Mouse (Mus musculus): ENCODE data around the gene Brinp3. TPM values are rescaled to one million over a fixed set of nuclear protein-coding genes. Genes with fewer than 3 reads are reported as not detected.
"Not testable (repeated sequence)": the region's sequence is repeated elsewhere in the genome, so short reads cannot be mapped to it uniquely, and the experiment has no call there.

Gene Brinp3
- polyA plus RNA-seq, 1 experiment from 2014 or later = 3.1 TPM

DNA sequence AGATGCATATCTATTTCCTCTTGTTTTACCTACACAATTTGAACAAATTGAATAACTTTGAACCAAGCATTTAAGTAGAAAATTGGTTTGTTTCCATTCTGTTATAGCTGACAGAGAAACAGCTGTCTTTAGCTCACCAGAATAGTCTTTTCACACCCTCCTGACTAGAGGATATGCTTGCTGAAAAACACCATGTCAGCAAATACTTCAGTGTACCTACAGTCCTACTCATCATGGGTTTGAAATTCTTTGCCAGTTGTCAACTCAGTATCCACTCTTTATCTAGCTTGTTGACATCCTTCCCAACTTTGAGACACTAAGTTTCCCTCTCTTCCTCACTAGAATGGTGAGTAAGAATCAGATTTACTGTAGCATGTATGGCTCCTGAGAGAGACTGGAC is 62.4 kb downstream of the Brinp3 start:
- Histone ChIP-seq H3K9ac (no peak overlapping the region), H3K4me3 (no peak overlapping the region), H3K27ac (no peak overlapping the region), H3K4me1 (no peaks in the 10 kb centered on the region), H3K36me3 (no peaks in the 10 kb centered on the region), H3K9me3 (no peaks in the 10 kb centered on the region), H3K27me3 (no peaks in the 10 kb centered on the region), H3K4me2 (replicated peaks) (no peak overlapping the region)
- ATAC-seq (ENCODE audit: insufficient number of reproducible peaks, insufficient read depth, low FRiP score, low TSS enrichment) = no peak

DNA sequence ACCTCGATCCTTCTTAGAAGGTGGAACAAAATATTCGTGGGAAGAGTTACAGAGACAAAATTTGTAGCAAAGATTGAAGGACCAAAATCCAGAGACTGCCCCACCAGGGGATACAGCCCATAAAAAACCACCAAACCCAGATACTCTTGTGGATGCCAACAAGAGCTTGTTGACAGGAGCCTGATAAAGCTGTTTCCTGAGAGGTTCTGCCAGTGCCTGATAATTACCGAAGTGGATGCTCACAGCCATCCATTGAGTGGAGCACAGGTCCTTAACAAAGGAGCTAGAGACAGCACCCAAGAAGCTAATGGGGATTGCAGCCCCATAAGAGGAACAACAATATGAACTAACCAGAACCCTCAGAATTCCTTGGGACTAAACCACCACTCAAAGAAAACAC is 67.6 kb downstream of the Brinp3 start:
- Histone ChIP-seq H3K27me3 (no peaks in the 10 kb centered on the region), H3K9me3 (no peaks in the 10 kb centered on the region), H3K4me3 (no peak overlapping the region), H3K4me2 (replicated peaks) (no peak overlapping the region), H3K9ac (no peak overlapping the region), H3K27ac (no peak overlapping the region), H3K4me1 (no peaks in the 10 kb centered on the region), H3K36me3 (no peaks in the 10 kb centered on the region)
- no peak for ATAC-seq (ENCODE audit: insufficient number of reproducible peaks, insufficient read depth, low FRiP score, low TSS enrichment)
- 81% methylated on average over 3 of the region's 3 CpGs for WGBS

DNA sequence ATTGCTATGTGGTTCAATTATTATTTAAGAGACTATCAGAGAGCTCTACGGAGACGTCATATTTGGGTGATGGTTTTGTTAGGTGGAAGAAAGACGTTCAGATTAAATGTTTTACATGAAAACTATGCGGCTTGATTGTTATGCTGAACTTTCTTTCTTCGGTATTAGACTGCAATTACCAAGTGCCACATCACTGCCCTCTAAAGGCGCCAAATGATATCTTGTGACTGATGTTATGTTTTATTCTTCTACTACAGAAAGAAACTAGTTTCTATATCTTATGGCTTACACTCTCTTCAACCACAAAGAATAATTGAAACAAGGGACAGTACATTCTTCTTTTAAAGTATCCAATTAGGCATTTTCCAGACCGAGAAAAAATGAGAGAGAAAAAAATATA is 89.6 kb downstream of the Brinp3 start:
- H3K9ac ChIP-seq = no peak overlapping the region
- no peaks in the 10 kb centered on the region for H3K36me3 ChIP-seq
- no peaks in the 10 kb centered on the region for H3K27me3 ChIP-seq
- no peak overlapping the region for H3K4me3 ChIP-seq
- no peak overlapping the region for H3K4me2 ChIP-seq (replicated peaks)
- no peaks in the 10 kb centered on the region for H3K4me1 ChIP-seq
- H3K9me3 ChIP-seq = no peaks in the 10 kb centered on the region
- H3K27ac ChIP-seq = no peak overlapping the region
- 74% methylated on average over 7 of the region's 7 CpGs for WGBS
- no peak for ATAC-seq (ENCODE audit: insufficient number of reproducible peaks, insufficient read depth, low FRiP score, low TSS enrichment)

DNA sequence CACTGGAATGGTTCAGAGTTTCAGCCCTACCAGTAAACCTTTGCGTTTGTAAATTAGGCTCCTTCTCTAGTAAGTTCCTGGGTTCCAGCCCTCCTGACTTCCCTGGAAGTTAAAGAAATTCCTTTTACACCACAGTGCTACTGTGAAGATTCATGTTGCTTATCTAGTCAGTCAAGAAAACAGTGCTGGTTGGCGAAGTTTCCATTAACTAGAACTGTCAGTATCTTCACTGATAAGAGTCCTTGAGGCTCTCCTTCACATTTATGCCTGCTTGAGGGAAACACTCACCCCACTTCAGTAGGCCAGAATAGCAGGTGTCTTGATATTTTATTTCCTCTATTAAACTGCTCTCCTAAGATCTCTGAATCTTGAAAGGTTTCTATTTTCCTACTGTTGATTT is 138.3 kb downstream of the Brinp3 start:
- Histone ChIP-seq H3K4me3 (no peak overlapping the region), H3K4me1 (no peaks in the 10 kb centered on the region), H3K27ac (no peak overlapping the region), H3K4me2 (replicated peaks) (no peak overlapping the region), H3K36me3 (no peaks in the 10 kb centered on the region), H3K9me3 (no peaks in the 10 kb centered on the region), H3K9ac (no peak overlapping the region), H3K27me3 (no peaks in the 10 kb centered on the region)
- ATAC-seq (ENCODE audit: insufficient number of reproducible peaks, insufficient read depth, low FRiP score, low TSS enrichment) = no peak
- 75% methylated on average over 2 of the region's 2 CpGs for WGBS

DNA sequence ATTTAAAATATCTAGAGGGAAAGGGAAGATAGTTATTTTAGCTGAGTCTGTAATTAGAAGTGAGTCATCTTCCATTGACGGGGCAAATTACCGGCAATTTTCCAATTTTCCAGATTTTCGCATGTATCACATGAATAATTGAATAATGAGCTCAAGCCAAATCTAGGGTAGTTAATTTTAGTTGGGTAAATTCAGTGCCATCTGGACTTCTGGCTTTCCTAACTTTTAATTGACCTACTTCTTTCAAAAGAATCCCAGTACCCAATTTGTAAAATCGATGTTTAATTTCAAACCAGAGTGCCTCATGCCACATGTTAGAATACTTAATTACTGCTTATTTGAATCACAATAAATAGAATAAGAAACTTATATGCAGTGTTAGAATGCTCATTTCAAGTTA is 162.7 kb downstream of the Brinp3 start:
- H3K4me1 ChIP-seq = no peaks in the 10 kb centered on the region
- WGBS = 54% methylated on average over 4 of the region's 4 CpGs
- H3K4me2 ChIP-seq (replicated peaks) = no peak overlapping the region
- ATAC-seq (ENCODE audit: insufficient number of reproducible peaks, insufficient read depth, low FRiP score, low TSS enrichment) = no peak
- no peaks in the 10 kb centered on the region for H3K36me3 ChIP-seq
- H3K27me3 ChIP-seq = no peaks in the 10 kb centered on the region
- no peak overlapping the region for H3K9ac ChIP-seq
- no peaks in the 10 kb centered on the region for H3K9me3 ChIP-seq
- no peak overlapping the region for H3K27ac ChIP-seq
- H3K4me3 ChIP-seq = no peak overlapping the region

DNA sequence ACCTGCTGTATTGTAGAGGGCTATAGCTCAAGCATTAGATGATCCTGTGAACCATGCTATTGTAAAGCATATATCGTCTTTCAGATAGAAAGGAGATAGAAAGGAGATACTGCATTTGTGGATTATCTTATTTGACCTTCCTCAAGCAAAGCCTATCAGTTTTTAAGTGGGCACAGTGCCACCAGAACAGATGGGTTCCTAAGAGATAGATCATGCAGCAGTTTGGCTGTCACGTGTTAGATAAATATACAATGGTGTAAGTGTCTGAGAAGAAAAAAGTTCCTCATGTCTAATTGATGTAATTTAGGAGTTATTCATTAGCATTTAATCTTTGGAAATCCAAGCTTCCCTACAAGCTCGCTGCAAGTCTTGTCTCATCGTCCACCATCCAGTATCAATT is 206.2 kb downstream of the Brinp3 start:
- Histone ChIP-seq H3K4me2 (replicated peaks) (no peak overlapping the region), H3K4me3 (no peak overlapping the region), H3K27ac (no peak overlapping the region), H3K27me3 (no peaks in the 10 kb centered on the region), H3K36me3 (no peaks in the 10 kb centered on the region), H3K9ac (no peak overlapping the region), H3K4me1 (no peaks in the 10 kb centered on the region), H3K9me3 (no peaks in the 10 kb centered on the region)
- 75% methylated on average over 4 of the region's 4 CpGs for WGBS
- ATAC-seq (ENCODE audit: insufficient number of reproducible peaks, insufficient read depth, low FRiP score, low TSS enrichment) = no peak

DNA sequence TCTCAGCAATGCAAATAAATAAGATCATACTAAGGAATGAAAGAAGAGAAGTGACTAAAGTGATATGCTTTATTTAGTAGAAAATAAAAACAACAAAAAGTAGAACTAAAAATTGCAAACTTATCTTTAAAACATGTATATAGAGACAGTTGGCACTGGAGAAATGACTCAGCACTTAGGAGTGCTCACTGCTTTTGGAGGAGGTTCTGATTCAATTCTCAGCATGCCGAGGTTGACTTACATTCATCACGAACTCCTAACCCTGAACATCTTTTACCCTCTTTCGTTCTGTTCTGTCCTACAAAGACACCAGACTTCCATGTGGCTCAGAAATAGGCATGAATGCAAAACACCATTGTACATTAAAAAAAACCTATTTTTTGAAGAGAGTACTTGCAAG is 225.0 kb downstream of the Brinp3 start:
- 81% methylated on average over 3 of the region's 3 CpGs for WGBS

DNA sequence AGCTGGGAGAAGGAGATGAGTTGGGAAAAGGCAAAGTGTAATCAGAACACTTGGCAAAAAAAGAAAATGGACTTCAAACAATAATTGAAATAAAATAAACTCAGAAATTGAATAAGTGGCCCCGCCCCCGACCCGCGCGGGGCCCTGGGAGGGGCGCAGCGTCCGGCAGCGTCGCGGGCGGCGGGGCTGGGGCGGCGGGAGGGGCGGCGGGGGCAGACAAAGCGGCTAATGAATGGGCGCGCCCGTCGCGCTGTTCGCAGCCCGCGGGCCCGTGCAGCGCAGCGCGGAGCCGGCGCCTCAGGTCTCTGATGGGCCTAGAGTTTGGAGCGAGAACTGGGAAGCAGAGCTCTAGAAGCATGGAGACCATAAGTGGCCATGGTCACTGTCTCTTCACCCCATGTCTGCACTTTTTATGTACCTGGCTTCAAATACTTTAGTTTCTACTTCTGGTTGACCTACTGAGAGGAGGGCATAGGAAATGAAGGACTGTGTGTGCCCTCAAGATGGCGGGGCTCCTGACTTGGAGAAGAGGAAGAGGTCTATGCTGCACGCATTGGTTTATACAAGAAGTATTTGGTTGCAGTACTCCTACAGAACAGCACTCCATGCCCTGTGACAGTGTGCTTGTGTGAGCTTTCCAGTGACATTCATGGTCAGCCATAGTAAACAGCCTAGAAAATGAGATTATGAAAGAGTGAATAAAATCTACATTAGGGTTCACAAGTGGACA is 230.4 kb downstream of the Brinp3 start:
- peak; percentile 69; the same call in 1 of the 2 replicates for ATAC-seq (ENCODE audit: insufficient number of reproducible peaks, insufficient read depth, low FRiP score, low TSS enrichment)
- Histone ChIP-seq H3K4me3 (peak overlapping the region; percentile 35), H3K4me2 (replicated peaks) (peak overlapping the region; percentile 54)
- not testable (repeated sequence) for H3K27me3 ChIP-seq, H3K36me3 ChIP-seq, H3K9ac ChIP-seq, H3K4me1 ChIP-seq, H3K27ac ChIP-seq, H3K9me3 ChIP-seq
- WGBS = 6% methylated on average over 19 of the region's 35 CpGs

More for the DNA sequence above, 225.0 kb downstream of the Brinp3 start:
- H3K4me3 ChIP-seq = no peak overlapping the region
- H3K27ac ChIP-seq = no peak overlapping the region
- no peaks in the 10 kb centered on the region for H3K9me3 ChIP-seq
- no peak for ATAC-seq (ENCODE audit: insufficient number of reproducible peaks, insufficient read depth, low FRiP score, low TSS enrichment)
- H3K4me2 ChIP-seq (replicated peaks) = no peak overlapping the region
- H3K36me3 ChIP-seq = no peaks in the 10 kb centered on the region
- no peaks in the 10 kb centered on the region for H3K4me1 ChIP-seq
- no peaks in the 10 kb centered on the region for H3K27me3 ChIP-seq
- H3K9ac ChIP-seq = no peak overlapping the region

DNA sequence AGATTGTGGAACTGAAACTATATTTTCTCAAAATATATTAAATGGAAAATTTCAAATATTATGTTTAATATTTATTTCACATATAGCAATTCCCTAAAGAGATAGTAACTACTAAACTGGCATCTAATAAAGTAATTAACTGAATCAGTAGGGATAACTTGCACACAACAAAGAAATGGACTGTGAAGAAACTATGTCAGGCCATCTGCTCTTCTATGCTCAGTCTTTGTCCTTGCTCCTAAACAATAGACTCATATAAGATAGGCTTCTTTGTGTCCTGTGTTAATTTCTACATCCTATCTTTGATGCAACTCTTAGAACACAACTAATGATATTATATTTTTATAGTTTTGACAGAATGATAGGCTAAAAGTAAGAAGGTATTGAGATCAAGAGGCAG is 256.5 kb downstream of the Brinp3 start:
- no peak overlapping the region for H3K4me2 ChIP-seq (replicated peaks)
- no peak for ATAC-seq (ENCODE audit: insufficient number of reproducible peaks, insufficient read depth, low FRiP score, low TSS enrichment)

DNA sequence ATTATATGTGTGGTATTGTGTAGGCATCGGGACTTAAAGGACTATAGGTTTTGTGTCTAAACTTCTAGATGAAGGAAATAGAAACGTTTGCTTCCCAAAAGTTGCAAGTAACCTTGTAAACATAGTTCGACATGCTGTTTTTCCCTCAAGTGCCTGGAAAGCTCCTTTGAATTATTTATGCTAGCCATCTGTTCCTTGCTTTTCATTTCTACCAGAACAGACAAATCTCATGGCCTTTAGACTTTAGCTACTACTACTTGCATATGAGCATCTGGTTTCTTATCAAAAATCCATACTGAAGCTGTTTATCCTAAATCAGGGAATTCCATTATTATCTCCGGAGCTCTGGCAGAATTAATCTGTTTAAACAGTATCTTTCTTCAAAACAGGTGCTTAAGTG is 288.7 kb downstream of the Brinp3 start:
- Histone ChIP-seq H3K4me2 (replicated peaks) (no peak overlapping the region), H3K9me3 (no peaks in the 10 kb centered on the region), H3K27ac (no peak overlapping the region), H3K36me3 (no peaks in the 10 kb centered on the region), H3K4me1 (no peaks in the 10 kb centered on the region), H3K4me3 (no peak overlapping the region), H3K9ac (no peak overlapping the region), H3K27me3 (no peaks in the 10 kb centered on the region)
- WGBS = 72% methylated on average over 4 of the region's 4 CpGs
- no peak for ATAC-seq (ENCODE audit: insufficient number of reproducible peaks, insufficient read depth, low FRiP score, low TSS enrichment)

More for the DNA sequence above, 256.5 kb downstream of the Brinp3 start:
- H3K36me3 ChIP-seq = no peaks in the 10 kb centered on the region
- H3K27me3 ChIP-seq = no peaks in the 10 kb centered on the region
- H3K9me3 ChIP-seq = no peaks in the 10 kb centered on the region
- H3K4me1 ChIP-seq = no peaks in the 10 kb centered on the region
- no peak overlapping the region for H3K9ac ChIP-seq
- no peak overlapping the region for H3K4me3 ChIP-seq
- no peak overlapping the region for H3K27ac ChIP-seq

DNA sequence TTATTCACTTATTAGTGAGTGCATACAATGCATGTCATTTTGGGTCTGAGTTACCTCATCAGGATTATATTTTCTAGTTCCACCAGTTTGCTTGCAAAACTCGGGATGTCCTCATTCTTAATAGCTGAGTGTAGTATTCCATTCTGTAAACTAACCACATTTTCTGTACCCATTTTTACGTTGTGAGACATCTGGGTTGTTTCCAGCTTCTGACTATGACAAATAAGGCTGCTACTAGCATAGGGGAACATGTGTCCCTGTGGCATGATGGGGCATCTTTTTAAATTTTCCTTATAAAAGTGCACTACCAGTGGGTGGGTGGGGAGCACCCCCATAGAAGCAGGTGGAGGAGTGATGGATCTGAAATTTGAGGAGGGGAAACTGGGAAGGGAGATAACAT is 292.7 kb downstream of the Brinp3 start:
- no peak overlapping the region for H3K4me3 ChIP-seq
- no peaks in the 10 kb centered on the region for H3K4me1 ChIP-seq
- no peaks in the 10 kb centered on the region for H3K9me3 ChIP-seq
- no peak overlapping the region for H3K9ac ChIP-seq
- H3K36me3 ChIP-seq = no peaks in the 10 kb centered on the region
- ATAC-seq (ENCODE audit: insufficient number of reproducible peaks, insufficient read depth, low FRiP score, low TSS enrichment) = no peak
- H3K27me3 ChIP-seq = no peaks in the 10 kb centered on the region
- H3K27ac ChIP-seq = no peak overlapping the region
- 71% methylated on average over 2 of the region's 2 CpGs for WGBS
- H3K4me2 ChIP-seq (replicated peaks) = no peak overlapping the region

DNA sequence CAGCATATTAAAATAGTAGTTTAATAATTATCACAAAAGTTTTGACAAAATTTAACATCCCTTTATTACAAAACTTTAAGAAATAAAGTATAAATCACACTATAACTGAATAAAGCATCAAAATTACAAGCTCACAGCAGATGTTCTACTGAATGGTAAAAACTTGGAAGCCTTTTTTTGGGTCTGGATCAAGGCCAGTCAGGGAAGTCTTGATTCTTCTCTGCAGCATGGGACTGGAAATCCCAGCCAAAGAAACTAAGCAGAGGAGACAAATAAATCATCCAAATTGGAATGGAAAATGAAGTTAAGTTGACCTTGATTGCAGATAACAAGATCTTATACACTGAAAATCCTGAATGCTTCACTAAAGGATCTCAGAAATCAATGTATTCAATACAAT is 298.3 kb downstream of the Brinp3 start:
- H3K4me1 ChIP-seq = no peaks in the 10 kb centered on the region
- H3K9ac ChIP-seq = no peak overlapping the region
- no peak overlapping the region for H3K27ac ChIP-seq
- H3K4me2 ChIP-seq (replicated peaks) = no peak overlapping the region
- H3K9me3 ChIP-seq = no peaks in the 10 kb centered on the region
- H3K4me3 ChIP-seq = no peak overlapping the region
- H3K27me3 ChIP-seq = no peaks in the 10 kb centered on the region
- H3K36me3 ChIP-seq = no peaks in the 10 kb centered on the region
- ATAC-seq (ENCODE audit: insufficient number of reproducible peaks, insufficient read depth, low FRiP score, low TSS enrichment) = no peak
